Mouse (Mus musculus) olfactory bulb, adult 2 months (tissue): ENCODE measurements around the gene Fam171a2. TPM values are rescaled to one million over a fixed set of nuclear protein-coding genes. Genes with fewer than 3 reads are reported as not detected.
"Not testable (repeated sequence)": the region's sequence is repeated elsewhere in the genome, so short reads cannot be mapped to it uniquely, and the experiment has no call there.

Source experiments
- H3K27ac ChIP-seq: fragments of 200-500 bp; 2 replicates; pipeline ENCODE4 v1.5.1; 2012; ENCODE audit warnings: low read depth, low read length; ENCODE audit not compliant: insufficient read depth
- H3K4me1 ChIP-seq: fragments of 200-500 bp; 2 replicates; pipeline ENCODE4 v1.6.1; 2012; ENCODE audit warnings: low read length; ENCODE audit not compliant: control insufficient read depth, insufficient read depth
- H3K4me3 ChIP-seq: fragments of 200-500 bp; 2 replicates; pipeline ENCODE4 v1.5.1; 2012; ENCODE audit warnings: mild to moderate bottlenecking, low read depth, low read length, moderate library complexity; ENCODE audit not compliant: insufficient read depth
- CTCF ChIP-seq: fragments of 200-500 bp; IDR thresholded peaks from 2 replicates; pipeline ENCODE4 v1.5.1; 2012; ENCODE audit warnings: low read depth, mild to moderate bottlenecking, low read length, moderate library complexity; ENCODE audit not compliant: insufficient read depth
- POLR2A ChIP-seq: fragments of 200-500 bp; IDR thresholded peaks from 2 replicates; pipeline ENCODE4 v1.6.1; 2012; ENCODE audit warnings: mild to moderate bottlenecking, low read depth, low read length, moderate library complexity; ENCODE audit not compliant: insufficient read depth
- WGBS: fragments of 180-500 bp; shearing (Covaris S2); methylation state at CpG from one replicate; pipeline ENCODE4 v1.1.7; 2018; 5-methylcytosine and 5-hydroxymethylcytosine counted together
- polyA plus RNA-seq: library from polyadenylated mRNA; stranded (reverse); fragments of >200 nt; gene quantifications from 2 replicates; pipeline ENCODE4 v1.2.4, GENCODE M21; 2012; ENCODE audit warnings: low replicate concordance; ENCODE audit not compliant: missing spikeins, insufficient read depth, insufficient read length

Fam171a2 gene
- polyA plus RNA-seq, 1 experiment = not detected

DNA sequence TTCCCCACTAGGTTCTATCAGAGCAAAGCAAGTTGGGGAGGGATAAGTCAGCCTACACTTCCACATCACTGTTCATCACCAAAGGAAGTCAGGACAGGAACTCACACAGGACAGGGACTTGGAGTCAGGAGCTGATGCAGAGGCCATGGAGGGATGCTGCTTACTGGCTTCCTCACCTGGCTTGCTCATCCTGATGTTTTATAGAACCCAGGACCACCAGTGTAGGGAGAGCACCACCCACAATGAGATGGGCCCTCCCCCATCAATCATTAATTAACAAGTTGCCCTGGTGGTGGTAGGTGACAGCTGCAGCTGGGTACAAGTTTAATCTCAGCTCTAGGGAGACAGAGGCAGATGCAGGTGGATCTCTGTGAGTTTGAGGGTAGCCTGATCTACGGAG lies 30.3 kb downstream of the Fam171a2 start:
- WGBS = 83% methylated on average over 1 of the region's 1 CpGs
- H3K4me3 ChIP-seq = no peak overlapping the region
- TF ChIP-seq CTCF = no peak
- TF ChIP-seq POLR2A = no peak

DNA sequence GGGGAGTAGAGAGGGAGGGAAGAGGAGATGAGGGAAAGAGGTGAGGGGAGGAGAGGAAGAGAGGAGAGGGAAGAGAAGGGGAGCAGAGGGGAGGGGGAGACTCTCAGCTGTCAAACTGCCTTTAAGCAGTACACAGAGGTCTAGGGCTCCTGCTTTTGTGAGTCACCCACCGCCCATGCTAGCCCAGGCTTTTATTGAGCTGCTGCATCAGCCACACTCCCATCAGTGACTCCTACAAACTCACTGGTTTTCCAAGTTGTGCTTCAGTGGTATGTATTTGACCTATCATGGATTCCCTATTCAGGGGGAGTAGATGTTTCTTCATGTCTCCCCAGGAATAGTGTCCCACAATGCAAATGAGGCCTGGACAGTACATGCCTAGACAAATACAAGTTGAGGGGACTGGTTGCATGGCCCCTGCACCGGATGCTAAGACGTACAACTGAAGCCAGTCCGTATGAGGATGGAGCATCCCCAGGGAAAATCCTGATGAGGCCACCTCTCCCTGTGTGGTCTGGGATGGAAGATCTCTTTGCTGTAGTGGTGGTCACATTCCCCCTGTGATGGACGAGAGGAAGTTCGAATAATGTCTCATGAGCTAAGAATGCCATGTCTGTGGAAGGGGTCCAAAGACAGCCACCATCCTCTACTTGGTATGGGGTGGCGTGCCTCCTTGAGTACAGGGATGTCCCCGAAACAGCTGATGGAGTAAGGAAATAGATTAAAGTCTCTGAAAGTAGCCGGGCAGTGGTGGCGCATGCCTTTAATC lies 32.3 kb downstream of the Fam171a2 start:
- TF ChIP-seq CTCF (no peak), POLR2A (no peak)
- WGBS = 75% methylated on average over 10 of the region's 10 CpGs
- Histone ChIP-seq H3K4me1 (no peaks in the 10 kb centered on the region), H3K27ac (no peak overlapping the region), H3K4me3 (no peak overlapping the region)

More for the DNA sequence above, 30.3 kb downstream of the Fam171a2 start:
- Histone ChIP-seq H3K4me1 (no peaks in the 10 kb centered on the region), H3K27ac (no peak overlapping the region)

DNA sequence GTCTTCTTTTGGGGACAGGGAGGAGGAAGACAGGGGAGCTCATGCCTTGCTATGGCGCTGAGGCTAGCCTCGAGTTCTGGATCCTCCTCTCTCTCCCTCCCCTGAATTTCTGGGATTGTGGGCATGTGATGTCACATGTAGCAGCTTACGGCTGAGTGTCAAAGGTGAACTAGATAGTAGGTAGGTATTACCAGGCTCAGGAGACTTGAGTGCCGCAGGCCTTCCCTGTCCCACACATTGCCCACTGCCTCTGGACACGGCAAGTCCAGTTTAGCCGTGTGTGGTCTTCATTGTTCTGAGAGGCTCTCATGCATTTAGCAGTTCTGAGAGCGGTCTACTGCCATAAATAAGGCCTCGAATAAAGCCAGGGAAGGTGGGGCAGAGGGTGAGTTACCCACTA lies 34.4 kb downstream of the Fam171a2 start:
- 77% methylated on average over 8 of the region's 8 CpGs for WGBS
- 0 out of 2 replicates have a peak, but pooled peaks cover 3% of the 10 kb centered on the region for H3K4me1 ChIP-seq
- no peak for TF ChIP-seq CTCF
- no peak for TF ChIP-seq POLR2A
- no peak overlapping the region for H3K27ac ChIP-seq
- H3K4me3 ChIP-seq = no peak overlapping the region

DNA sequence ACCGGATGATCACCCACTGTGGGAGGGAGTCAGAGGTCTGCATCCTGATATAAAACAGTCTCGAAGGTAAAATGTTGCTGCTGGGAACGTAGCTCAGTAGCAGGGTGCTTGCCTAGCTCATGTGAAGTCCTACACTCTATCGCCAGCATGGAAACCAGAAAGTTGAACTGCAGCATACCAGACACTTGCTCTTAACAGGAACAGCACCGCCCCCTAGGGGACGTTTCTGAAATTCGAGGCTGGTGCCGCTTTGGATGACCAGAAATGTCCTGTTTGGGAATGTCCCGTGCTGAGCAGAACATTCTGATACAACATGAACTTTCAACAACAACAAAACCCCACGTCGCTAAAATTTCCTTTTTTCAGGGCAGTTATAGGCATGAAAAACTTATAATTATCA lies 35.8 kb downstream of the Fam171a2 start:
- H3K27ac ChIP-seq = no peak overlapping the region
- H3K4me3 ChIP-seq = no peak overlapping the region
- TF ChIP-seq CTCF (peak; percentile 63; the same call in 1 of the 2 replicates), POLR2A (no peak)
- 4% methylated on average over 11 of the region's 11 CpGs for WGBS
- H3K4me1 ChIP-seq = peaks cover 3% of the 10 kb centered on the region; the same call in 1 of the 2 replicates

DNA sequence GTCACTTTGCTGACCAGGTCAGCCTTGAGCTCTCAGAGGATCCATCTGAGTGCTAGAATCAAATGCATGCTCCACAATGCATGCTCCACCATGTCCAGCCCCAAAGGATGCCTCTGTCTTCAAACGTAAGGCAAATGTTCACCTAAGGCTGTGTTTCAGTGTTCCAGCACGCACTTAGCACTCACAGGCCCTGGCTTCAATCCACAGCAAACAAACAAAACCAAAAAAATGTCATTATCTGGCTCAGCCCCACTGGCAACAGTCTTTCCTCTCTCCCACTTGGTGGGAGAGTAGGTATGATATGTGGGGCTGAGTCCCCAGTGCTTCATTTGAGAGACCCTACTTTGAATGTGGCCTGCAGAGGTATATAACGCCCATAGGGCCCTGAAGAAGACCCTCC lies 36.4 kb downstream of the Fam171a2 start:
- H3K27ac ChIP-seq = no peak overlapping the region
- H3K4me1 ChIP-seq = peaks cover 8% of the 10 kb centered on the region
- TF ChIP-seq POLR2A = no peak
- no peak for TF ChIP-seq CTCF
- no peak overlapping the region for H3K4me3 ChIP-seq
- 67% methylated on average over 3 of the region's 3 CpGs for WGBS

DNA sequence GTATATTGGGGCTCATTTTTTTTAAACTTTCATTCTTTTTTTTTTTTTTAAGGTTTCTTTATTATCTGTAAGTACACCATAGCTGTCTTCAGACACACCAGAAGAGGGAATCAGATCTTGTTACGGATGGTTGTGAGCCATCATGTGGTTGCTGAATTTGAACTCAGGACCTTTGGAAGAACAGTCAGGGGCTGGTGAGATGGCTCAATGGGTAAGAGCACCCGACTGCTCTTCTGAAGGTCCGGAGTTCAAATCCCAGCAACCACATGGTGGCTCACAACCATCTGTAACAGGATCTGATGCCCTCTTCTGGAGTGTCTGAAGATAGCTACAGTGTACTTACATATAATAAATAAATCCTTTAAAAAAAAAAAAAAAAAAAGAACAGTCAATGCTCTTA lies 37.1 kb downstream of the Fam171a2 start:
- H3K4me1 ChIP-seq = peaks cover 15% of the 10 kb centered on the region
- not testable (repeated sequence) for H3K27ac ChIP-seq, H3K4me3 ChIP-seq
- WGBS = 90% methylated on average over 3 of the region's 3 CpGs

DNA sequence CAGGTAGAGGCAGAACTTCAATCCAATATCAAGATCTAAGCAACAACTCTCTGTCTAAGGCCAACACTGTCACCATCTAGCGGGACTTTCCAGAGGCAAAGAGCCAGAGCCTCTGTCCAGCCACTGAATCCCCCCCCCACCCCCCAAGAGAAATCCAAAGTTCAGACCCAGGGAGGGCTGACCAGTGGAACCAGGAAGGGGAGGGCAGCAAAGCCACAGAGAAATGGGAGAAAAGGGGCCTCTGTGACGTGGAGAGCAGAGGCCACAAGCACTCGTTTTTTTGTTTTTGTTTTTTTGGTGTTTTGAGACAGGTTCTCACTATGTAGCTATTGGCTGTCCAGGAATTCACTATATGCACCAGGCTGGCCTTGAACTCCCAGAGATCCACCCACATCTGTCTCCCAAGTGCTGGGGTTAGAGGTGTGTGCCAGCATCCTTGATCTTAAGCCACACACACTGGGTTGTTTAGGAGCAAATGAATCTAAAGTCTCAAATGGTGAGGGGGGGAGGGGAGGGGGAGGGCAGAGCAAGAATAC lies 37.6 kb downstream of the Fam171a2 start:
- WGBS = 84% methylated on average over 3 of the region's 3 CpGs
- no peak overlapping the region for H3K4me3 ChIP-seq
- no peak overlapping the region for H3K27ac ChIP-seq
- no peak for TF ChIP-seq CTCF
- TF ChIP-seq POLR2A = no peak
- H3K4me1 ChIP-seq = peaks cover 18% of the 10 kb centered on the region

DNA sequence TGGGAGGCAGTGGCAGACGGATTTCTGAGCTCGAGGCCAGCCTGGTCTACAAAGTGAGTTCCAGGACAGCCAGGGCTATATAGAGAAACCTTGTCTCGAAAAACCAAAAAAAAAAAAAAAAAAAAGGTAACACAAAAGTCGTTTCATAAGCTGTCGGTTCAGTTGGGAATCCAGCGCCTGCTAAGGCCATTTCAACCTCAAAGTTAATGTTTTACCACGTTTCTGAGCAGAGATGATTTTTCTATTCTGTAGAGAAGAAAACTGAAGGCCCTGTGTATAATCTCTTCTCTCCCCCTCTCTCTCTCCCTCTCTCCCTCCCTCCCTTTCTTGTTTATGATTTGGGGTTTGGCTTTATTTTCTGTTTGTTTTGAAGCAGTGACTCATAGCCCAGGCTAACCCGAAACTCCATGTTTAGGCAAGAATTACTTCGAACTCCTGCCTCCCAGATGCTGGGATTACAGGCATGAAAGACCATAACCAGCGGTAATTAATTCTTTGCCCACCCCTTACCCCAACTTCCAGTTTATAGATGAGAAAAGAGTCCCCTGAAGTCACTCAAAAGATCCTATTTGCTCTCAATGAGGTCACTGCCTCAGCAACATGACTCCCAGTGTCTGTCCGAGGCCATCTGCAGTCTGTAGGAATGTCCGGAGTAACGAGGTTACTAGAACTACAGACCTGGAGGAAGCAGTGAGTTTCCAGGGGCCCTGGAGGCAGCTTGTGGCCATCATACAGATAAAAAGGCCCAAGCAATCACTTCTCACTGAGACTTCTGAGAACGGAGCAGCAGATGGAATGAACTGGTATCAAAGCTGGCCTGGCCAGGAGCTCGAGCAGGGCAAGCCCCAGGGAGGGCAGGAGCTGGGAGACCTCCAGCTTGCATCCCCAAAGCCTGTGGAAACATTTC lies 38.3 kb downstream of the Fam171a2 start:
- 41% methylated on average over 15 of the region's 15 CpGs for WGBS
- TF ChIP-seq POLR2A = no peak
- no peak for TF ChIP-seq CTCF
- H3K27ac ChIP-seq = no peak overlapping the region
- H3K4me3 ChIP-seq = peak overlapping the region; percentile 24
- peaks cover 25% of the 10 kb centered on the region for H3K4me1 ChIP-seq

DNA sequence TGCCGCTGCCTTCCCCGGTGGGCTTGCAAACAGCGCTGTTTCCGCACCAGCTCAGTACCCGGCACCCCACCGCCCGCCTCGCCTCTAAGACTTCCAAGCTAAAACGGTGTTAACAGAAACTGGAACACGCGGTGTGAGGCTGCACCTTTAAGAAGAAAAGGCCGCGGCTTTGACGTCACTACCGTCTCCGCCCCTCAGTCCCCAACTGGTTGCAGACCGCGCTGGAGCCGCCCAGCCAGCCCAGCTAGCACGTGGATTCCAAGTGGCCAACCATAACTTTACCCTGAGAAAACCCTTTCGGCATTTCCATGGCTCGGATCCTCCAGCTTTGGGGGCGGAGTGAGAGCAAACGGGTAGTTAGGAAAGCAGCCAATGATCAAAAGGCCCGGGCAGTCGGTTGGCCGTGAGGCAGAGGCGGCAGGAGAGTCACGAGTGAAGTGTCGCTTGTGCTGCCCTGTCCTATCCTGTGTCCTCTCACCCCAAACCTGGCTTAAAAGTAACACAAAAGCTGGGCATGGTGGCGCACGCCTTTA lies 39.1 kb downstream of the Fam171a2 start:
- 0 out of 2 replicates have a peak overlapping the region, but pooled peaks have one; percentile 28 for H3K27ac ChIP-seq
- H3K4me3 ChIP-seq = peak overlapping the region; percentile 78
- under 1% methylated on average over 32 of the region's 32 CpGs for WGBS
- H3K4me1 ChIP-seq = peaks cover 25% of the 10 kb centered on the region
- TF ChIP-seq CTCF = no peak
- TF ChIP-seq POLR2A = no peak; the same call in 1 of the 2 replicates
